Mouse (Mus musculus): Measurements from ENCODE around the gene Map1b. TPM values are rescaled to one million over a fixed set of nuclear protein-coding genes. Genes with fewer than 3 reads are reported as not detected.

The Map1b gene
- polyA plus RNA-seq, 1 experiment from 2014 or later: 31.2 TPM

- Histone ChIP-seq H3K4me2 (replicated peaks; ENCODE audit: low read depth, low read length) (no peak overlapping the region), H3K36me3 (ENCODE audit: insufficient read depth, low read length) (no peaks in the 10 kb centered on the region), H3K9me3 (ENCODE audit: low read length) (no peaks in the 10 kb centered on the region), H3K4me1 (ENCODE audit: insufficient read depth, low read depth, low read length) (no peaks in the 10 kb centered on the region), H3K9ac (replicated peaks; ENCODE audit: low read depth) (no peak overlapping the region), H3K27me3 (replicated peaks; ENCODE audit: insufficient read depth, low read length) (no peaks in the 10 kb centered on the region), H3K27ac (ENCODE audit: low read length) (no peak overlapping the region), H3K4me3 (ENCODE audit: low read depth, low read length) (no peak overlapping the region)
- DNase-seq (ENCODE audit: low spot score) (no peak), ATAC-seq (no peak)
- no peak for TF ChIP-seq CTCF (IDR thresholded peaks at IDR 0.05)
- TF ChIP-seq EP300 (IDR thresholded peaks at IDR 0.05): no peak
- WGBS: 62% methylated on average over 7 of the region's 7 CpGs
These were observed 128.2 kb downstream of the Map1b start for GRCm38 (mm10) chr13:99387901-99388811.

DNA sequence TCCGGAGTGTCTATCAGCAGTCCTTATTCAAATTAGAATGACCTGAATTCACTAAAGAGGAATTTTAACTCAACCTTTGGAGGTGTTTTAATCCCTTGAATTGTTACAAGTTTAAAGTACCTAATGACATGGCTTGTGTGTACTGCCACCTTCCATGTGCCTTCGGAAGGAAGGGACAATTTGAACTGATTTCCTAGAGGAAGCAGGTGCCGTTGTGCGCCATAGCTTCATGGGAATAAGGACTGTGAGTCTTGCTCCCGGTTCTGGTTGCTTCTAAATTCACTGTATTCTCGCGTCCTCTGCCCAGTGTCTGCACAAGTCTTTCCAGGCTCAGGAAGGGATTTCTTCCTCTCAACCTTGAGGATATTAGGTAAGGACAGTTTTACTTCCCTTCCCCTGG, 130.0 kb downstream of the Map1b start:
- DNase-seq (ENCODE audit: low spot score): no peak
- no peak overlapping the region for H3K27ac ChIP-seq (ENCODE audit: low read length)
- no peak for ATAC-seq

GRCm38 (mm10) chr13:99385911-99386310, 130.4 kb downstream of the Map1b start:
- ATAC-seq (no peak), DNase-seq (ENCODE audit: low spot score) (no peak)
- H3K9me3 ChIP-seq (ENCODE audit: low read length): no peaks in the 10 kb centered on the region
- no peaks in the 10 kb centered on the region for H3K27me3 ChIP-seq (replicated peaks; ENCODE audit: insufficient read depth, low read length)
- TF ChIP-seq CTCF (IDR thresholded peaks at IDR 0.05) (no peak), EP300 (IDR thresholded peaks at IDR 0.05) (no peak)
- WGBS: 88% methylated on average over 6 of the region's 6 CpGs
- no peaks in the 10 kb centered on the region for H3K4me1 ChIP-seq (ENCODE audit: insufficient read depth, low read depth, low read length)
- H3K27ac ChIP-seq (ENCODE audit: low read length): no peak overlapping the region
- no peak overlapping the region for H3K9ac ChIP-seq (replicated peaks; ENCODE audit: low read depth)
- H3K36me3 ChIP-seq (ENCODE audit: insufficient read depth, low read length): no peaks in the 10 kb centered on the region
- H3K4me2 ChIP-seq (replicated peaks; ENCODE audit: low read depth, low read length): no peak overlapping the region
- H3K4me3 ChIP-seq (ENCODE audit: low read depth, low read length): no peak overlapping the region

More for the DNA sequence above, 130.0 kb downstream of the Map1b start:
- no peak overlapping the region for H3K4me2 ChIP-seq (replicated peaks; ENCODE audit: low read depth, low read length)
- 80% methylated on average over 7 of the region's 7 CpGs for WGBS
- H3K9ac ChIP-seq (replicated peaks; ENCODE audit: low read depth): no peak overlapping the region
- H3K9me3 ChIP-seq (ENCODE audit: low read length): no peaks in the 10 kb centered on the region
- no peaks in the 10 kb centered on the region for H3K27me3 ChIP-seq (replicated peaks; ENCODE audit: insufficient read depth, low read length)
- TF ChIP-seq EP300 (IDR thresholded peaks at IDR 0.05): no peak
- no peak for TF ChIP-seq CTCF (IDR thresholded peaks at IDR 0.05)
- no peak overlapping the region for H3K4me3 ChIP-seq (ENCODE audit: low read depth, low read length)
- H3K4me1 ChIP-seq (ENCODE audit: insufficient read depth, low read depth, low read length): no peaks in the 10 kb centered on the region
- no peaks in the 10 kb centered on the region for H3K36me3 ChIP-seq (ENCODE audit: insufficient read depth, low read length)

DNA sequence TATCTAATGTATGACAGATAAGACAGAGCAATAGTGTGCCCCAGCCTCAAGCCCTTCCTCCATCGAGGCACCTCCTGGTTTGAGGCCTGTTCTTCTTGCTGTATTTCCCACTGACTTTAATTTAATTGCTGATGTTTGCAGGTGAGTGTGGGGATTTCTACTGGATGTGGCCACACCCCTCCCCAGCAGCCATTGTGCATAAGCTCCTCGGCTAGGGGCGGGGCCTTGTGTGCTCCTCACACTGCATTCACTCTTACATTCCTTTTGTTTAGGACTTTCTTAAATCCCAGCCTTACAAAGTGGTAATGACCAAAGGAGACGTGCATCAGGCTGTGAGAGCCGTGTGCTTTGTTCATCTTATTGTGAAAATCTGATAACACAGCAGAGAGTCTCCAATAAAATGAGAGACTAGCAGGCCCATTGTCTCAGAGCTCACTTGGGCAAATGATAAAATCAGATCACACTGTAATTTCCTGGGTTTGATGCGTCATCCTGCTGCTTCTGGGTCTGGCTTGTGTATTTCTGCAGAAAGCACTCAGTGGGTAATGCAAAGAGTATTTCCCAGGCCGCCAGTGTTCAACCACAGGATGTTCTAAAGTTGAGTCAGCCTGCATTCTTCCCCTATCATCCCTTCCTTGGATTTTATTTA, 131.7 kb downstream of the Map1b start:
- WGBS: 74% methylated on average over 7 of the region's 7 CpGs
- ATAC-seq (peak; percentile 84), DNase-seq (ENCODE audit: low spot score) (peak; percentile 51)
- Histone ChIP-seq H3K9ac (replicated peaks; ENCODE audit: low read depth) (no peak overlapping the region), H3K4me2 (replicated peaks; ENCODE audit: low read depth, low read length) (no peak overlapping the region), H3K27ac (ENCODE audit: low read length) (no peak overlapping the region), H3K27me3 (replicated peaks; ENCODE audit: insufficient read depth, low read length) (no peaks in the 10 kb centered on the region), H3K9me3 (ENCODE audit: low read length) (no peaks in the 10 kb centered on the region), H3K36me3 (ENCODE audit: insufficient read depth, low read length) (no peaks in the 10 kb centered on the region), H3K4me3 (ENCODE audit: low read depth, low read length) (no peak overlapping the region), H3K4me1 (ENCODE audit: insufficient read depth, low read depth, low read length) (no peaks in the 10 kb centered on the region)
- TF ChIP-seq CTCF (IDR thresholded peaks at IDR 0.05): no peak
- TF ChIP-seq EP300 (IDR thresholded peaks at IDR 0.05): peak; percentile 84

DNA sequence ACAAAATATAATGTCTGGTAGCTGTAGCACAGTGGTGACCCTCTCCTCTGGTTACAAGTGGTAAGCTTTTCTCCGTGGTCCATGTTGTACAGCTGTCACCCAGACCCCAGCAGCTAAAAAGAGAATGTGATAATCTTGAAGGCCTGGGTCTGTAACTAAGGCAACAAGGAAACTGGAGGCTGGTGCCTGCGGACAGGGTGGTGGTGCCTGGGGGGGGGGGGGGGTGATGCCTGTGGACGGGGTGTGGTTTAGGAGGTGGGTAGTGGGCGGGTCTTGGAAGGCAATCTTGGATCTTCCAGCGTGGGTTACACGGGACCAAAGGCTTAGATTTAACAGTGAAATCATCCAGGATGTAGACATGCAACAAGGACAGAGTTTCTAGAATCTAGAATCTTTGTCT, 134.0 kb downstream of the Map1b start:
- no peak for ATAC-seq
- Histone ChIP-seq H3K9ac (replicated peaks; ENCODE audit: low read depth) (no peak overlapping the region), H3K27me3 (replicated peaks; ENCODE audit: insufficient read depth, low read length) (no peaks in the 10 kb centered on the region), H3K4me1 (ENCODE audit: insufficient read depth, low read depth, low read length) (no peaks in the 10 kb centered on the region), H3K9me3 (ENCODE audit: low read length) (no peaks in the 10 kb centered on the region), H3K27ac (ENCODE audit: low read length) (no peak overlapping the region), H3K4me2 (replicated peaks; ENCODE audit: low read depth, low read length) (no peak overlapping the region), H3K4me3 (ENCODE audit: low read depth, low read length) (no peak overlapping the region), H3K36me3 (ENCODE audit: insufficient read depth, low read length) (no peaks in the 10 kb centered on the region)
- DNase-seq (ENCODE audit: low spot score): no peak
- no peak for TF ChIP-seq CTCF (IDR thresholded peaks at IDR 0.05)
- no peak for TF ChIP-seq EP300 (IDR thresholded peaks at IDR 0.05)
- WGBS: 62% methylated on average over 6 of the region's 6 CpGs

DNA sequence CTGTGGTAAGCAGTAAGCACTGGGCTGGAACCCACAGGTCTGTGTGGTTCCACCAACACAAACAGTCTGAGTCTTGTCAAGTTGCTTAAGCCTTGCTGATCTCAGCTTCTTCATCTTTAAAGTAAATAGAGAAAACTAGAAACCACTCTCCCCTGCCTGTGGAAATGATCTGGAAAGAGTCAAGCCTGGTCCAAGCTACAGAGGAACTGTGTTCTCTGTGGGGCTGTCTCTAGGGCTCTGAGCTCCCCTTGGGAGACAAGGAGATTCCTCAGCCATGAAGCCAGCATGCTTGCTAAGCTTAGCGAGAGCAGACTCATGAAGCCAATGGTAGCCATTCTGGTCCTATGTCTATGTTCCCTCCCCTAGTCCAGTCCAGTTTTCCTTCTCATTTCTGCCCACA, 138.1 kb downstream of the Map1b start:
- Histone ChIP-seq H3K4me3 (ENCODE audit: low read depth, low read length) (no peak overlapping the region), H3K27ac (ENCODE audit: low read length) (no peak overlapping the region), H3K36me3 (ENCODE audit: insufficient read depth, low read length) (no peaks in the 10 kb centered on the region), H3K9ac (replicated peaks; ENCODE audit: low read depth) (no peak overlapping the region), H3K4me1 (ENCODE audit: insufficient read depth, low read depth, low read length) (no peaks in the 10 kb centered on the region), H3K4me2 (replicated peaks; ENCODE audit: low read depth, low read length) (no peak overlapping the region), H3K27me3 (replicated peaks; ENCODE audit: insufficient read depth, low read length) (no peaks in the 10 kb centered on the region), H3K9me3 (ENCODE audit: low read length) (no peaks in the 10 kb centered on the region)
- no peak for ATAC-seq
- WGBS: 100% methylated on average over 1 of the region's 1 CpGs
- no peak for TF ChIP-seq CTCF (IDR thresholded peaks at IDR 0.05)
- TF ChIP-seq EP300 (IDR thresholded peaks at IDR 0.05): no peak
- no peak for DNase-seq (ENCODE audit: low spot score)

All from lung, postnatal 0 days (tissue).